Mouse (Mus musculus) brain, embryonic 14.5 days (tissue): Measurements from ENCODE around the gene Ptk6. TPM values are rescaled to one million over a fixed set of nuclear protein-coding genes. Genes with fewer than 3 reads are reported as not detected.

Source experiments
- DNase-seq: peaks from one replicate; pipeline ENCODE4 v3.0.0-alpha.2; 2011; ENCODE audit warnings: low read depth
- CTCF ChIP-seq: fragments of 200-500 bp; IDR thresholded peaks from 2 replicates; pipeline ENCODE4 v1.5.1; 2012; ENCODE audit warnings: inconsistent platforms, mild to moderate bottlenecking, moderate library complexity, borderline replicate concordance; ENCODE audit not compliant: insufficient read depth, insufficient read length; ENCODE audit errors: extremely low read depth
- POLR2A ChIP-seq: fragments of 200-500 bp; IDR thresholded peaks from 2 replicates; pipeline ENCODE4 v1.6.1; 2012; ENCODE audit warnings: mild to moderate bottlenecking, inconsistent platforms, borderline replicate concordance; ENCODE audit not compliant: poor library complexity, insufficient read depth, insufficient read length, severe bottlenecking; ENCODE audit errors: extremely low read depth
- polyA plus RNA-seq: library from polyadenylated mRNA; depleted of rRNA; stranded (reverse); fragments of >200 nt; gene quantifications from 2 replicates; pipeline ENCODE4 v1.2.3, GENCODE M21; 2012; rRNA removed

Ptk6 gene
- 0.04 and 0.05 TPM in 2 replicates for polyA plus RNA-seq

DNA sequence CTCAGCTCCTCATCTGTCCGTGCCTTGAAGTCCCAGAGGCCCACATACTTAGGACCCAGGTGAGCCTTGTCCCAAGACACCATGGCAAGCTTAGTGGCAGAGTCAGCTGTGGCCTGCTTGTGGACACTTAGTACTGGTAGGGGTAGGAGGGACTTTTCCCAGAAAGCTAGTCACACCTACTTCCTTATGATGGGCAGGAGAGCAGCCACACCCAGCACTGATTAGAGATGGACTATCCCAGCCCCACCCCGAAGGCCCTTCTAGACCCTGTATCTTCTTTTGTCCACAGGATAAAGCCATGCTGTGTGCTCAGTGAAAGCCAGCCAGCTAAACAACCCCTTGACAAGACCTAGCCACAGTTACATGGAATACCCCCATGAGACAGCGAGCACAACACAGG is at the start of gene Ptk6:
Gene Ptk6 (minus strand): TSS at position 368 of the 400 bp plus-strand sequence.
- no peak for DNase-seq
- no peak for TF ChIP-seq CTCF
- no peak for TF ChIP-seq POLR2A

DNA sequence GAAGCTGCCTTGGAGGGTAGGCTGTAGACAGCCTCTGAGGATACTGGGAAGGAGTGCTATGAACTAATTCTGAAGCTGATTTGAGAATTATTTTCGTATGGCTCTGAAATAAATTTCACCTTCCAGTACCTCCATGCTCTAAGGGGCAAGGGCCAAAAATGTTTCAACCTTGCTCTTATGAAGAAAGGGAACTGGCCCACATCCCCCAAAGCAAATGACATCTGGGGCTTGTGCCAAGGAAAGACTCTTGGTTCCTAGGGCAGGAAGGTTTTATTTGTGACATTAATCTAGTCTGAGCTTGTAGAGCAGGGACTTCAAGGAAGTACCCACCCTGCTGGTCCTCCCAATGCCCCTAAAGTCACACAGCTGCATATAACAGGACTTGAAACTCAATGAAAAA is 49.3 kb upstream of the Ptk6 start:
- DNase-seq, result no peak
- TF ChIP-seq POLR2A (no peak), CTCF (no peak)

DNA sequence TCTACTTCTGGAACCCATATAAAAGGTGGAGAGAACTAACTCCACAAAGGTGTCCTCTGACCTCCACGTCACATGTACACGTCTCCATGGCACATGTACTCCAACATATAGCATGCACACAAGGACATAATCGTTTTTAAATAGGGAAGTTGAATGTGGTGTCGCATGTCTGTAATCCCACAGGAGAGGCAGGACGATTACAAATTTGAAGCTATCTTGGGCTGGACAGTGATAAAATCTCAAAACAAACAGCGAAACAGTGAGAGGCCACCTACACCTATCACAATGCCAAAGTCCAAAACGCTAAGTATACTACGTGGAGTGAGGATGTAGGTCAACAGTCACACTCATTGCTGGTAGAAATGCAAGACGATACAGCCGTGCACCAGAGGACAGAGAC is 46.6 kb upstream of the Ptk6 start:
- no peak for DNase-seq
- TF ChIP-seq CTCF, result no peak
- TF ChIP-seq POLR2A, result no peak

DNA sequence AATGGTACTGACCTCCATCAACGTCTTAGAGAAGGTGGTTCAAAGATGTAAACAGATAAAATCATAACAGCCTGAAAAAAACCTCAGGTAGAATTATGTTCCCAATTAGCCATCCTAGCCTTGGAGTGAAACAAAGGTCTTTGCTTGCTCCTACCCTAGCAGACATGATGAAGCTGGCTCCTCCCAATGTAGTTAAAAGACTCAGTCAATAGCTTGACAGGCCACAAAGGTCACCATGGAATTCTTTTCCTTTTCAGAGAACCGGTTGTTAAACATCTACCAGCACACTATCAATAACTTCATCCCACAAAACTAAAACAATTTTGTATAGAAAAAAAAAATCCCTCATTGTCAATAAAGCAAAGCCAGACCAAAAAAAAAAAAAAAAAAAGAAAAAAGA is 42.4 kb upstream of the Ptk6 start:
- no peak for DNase-seq

DNA sequence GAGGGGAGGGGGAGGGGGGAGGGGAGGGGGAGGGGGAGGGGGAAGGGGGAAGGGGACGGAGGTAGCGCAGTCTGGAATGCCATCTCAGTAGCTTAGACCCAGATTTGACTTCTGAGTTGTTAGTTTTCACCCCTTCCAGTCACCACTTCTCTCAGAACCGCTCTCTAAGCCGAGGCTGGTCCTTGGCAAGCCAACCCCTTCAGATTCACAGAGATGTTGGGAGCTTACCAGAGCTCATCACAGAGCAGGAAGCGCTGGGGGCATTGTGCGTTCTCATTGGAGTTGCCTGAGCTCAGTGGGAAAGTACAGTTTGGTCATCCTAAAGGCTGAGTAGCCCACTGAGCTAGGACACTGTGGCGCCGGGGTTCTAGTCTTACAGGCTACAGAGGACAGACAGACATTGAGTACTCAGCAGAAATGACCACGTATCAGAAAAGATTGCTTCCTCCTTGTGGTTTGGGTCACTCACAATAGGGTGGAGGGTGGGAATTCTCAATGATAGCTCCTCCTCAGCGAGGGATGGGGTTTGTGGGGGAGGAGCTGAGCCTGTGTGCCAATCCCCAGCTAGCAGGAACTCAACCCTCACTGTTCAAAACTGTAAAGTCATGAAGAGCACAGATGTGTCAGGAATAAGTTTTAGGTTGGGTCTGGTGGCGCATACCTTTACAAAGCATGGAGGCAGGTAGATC is 41.3 kb upstream of the Ptk6 start:
- no peak for DNase-seq
- TF ChIP-seq CTCF (no peak), POLR2A (no peak)

More for the DNA sequence above, 42.4 kb upstream of the Ptk6 start:
- no peak for TF ChIP-seq POLR2A
- TF ChIP-seq CTCF, result no peak

DNA sequence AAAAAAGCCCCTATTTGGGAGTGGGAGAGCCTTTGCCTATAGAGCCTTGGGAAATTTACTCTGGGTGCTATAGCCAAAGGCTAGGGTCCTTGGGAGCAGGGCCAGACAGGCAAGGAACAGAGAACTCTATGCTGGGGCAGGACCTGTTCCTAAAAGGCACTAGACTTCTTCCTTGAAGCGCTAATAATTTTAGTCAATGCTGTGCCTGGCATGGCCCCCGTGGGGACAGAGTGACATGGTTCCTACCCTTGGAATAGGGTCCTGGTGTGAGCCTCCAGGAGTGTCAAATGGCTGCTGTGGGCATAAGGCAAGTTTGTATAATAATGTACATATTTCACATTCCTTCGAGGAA is 39.7 kb upstream of the Ptk6 start:
- no peak for TF ChIP-seq CTCF
- no peak for TF ChIP-seq POLR2A
- DNase-seq, result no peak

DNA sequence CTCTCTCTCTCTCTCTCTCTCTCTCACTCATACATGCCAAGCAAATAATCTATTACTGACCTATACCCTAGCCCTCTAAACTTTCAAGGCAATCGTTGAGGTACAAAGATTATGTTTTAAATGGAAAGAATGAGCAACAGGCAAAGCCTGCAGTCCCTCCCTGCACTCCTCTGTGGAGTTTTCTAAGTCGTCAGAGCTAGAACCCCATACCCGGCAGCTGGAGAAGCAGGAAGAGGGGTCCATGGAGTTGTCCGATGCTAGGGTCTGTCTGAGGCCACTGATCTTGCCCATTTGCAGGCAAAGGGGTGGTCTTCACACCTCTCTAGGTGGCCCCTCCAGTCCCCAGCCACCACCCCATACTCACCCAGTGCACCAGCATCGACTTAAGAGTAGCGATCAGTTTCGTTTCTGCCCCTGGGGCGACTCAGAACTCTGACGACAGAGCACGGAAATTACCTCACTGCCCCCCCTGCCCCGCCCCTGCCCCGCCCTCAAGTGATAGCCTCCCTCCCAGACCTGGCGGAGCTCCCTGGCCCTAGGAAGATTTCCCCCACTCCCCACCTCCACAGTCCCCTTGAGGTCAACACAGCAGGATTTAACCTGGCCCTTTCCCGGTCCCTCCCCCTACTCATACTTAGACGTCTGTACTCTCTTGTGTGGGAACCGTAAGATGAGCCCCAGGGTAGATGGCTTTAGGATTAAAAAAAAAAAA is 39.2 kb upstream of the Ptk6 start, which contains the start of gene Helz2:
Gene Helz2 (minus strand): TSS at position 426 of the 712 bp plus-strand sequence.
- no peak for DNase-seq
- TF ChIP-seq CTCF (no peak), POLR2A (no peak)

DNA sequence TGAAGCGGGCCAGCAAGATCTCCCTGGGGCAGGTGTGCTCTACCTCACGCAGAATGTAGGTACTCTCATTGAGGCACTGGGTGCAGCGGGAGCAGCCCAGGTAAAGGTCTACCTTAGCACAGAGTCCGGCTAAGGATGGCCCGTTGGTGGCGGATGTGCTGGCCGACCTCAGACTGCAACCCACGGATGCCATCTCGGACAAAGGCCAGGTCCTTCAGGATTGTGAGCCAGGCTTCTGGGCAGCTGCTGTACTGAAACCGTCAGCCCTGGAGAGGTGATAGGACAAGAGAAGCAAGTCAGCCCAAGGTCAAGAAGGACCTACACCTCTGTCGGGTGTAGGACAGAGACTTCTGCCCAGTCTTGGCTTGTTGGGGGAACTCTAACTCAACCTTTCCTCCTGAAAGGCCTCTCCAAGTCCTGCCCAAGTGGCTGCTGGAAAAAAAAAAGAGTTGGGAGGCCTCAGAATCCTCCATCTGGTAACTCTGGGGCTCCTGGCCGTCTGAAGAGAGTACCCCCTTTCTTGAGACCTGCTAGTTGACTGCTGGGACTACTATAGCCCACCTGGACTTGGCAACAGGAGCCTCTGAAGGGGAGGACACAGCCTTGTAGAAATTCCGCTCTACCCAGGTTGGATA is 38.3 kb upstream of the Ptk6 start:
- no peak for DNase-seq
- no peak for TF ChIP-seq POLR2A
- TF ChIP-seq CTCF, result no peak

DNA sequence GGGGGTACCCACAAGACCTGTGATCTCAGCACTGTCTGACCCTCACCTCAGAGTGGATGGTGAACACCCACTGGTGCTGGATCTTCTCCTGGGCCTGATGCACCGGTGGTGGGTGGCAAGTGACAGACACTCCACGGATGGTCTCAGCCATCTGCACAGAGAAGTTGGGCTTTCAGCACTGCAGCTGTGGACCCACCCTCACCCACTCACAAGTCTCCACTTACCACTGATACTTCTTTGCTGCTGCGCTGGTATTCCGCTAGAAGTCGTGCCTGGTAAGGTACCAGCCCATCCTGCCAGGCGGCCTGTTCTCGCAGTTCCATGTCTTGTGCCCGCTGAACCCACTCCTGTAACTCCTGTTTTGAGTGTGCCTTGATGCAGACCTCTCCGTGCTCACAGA is 36.7 kb upstream of the Ptk6 start:
- no peak for TF ChIP-seq POLR2A
- TF ChIP-seq CTCF, result no peak
- DNase-seq, result no peak

DNA sequence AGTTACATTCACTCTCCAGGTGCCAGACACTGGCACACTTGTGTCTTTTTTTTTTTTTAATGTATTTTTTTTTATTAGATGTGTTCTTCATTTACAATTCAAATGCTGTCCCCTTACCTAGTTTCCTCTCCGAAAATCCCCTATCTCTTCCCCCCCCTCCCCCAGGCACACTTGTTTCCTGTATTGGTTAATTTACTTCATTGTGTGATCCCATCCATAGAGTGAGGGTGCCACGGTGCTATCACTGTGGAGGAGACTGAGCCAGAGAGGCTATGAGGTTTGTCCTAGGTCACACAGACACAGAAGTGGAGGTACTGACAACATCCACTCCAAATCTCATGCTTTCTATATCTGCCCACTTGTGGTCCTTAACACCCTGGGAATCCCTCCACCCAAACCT is 36.3 kb upstream of the Ptk6 start:
- no peak for TF ChIP-seq POLR2A
- TF ChIP-seq CTCF, result no peak
- no peak for DNase-seq

DNA sequence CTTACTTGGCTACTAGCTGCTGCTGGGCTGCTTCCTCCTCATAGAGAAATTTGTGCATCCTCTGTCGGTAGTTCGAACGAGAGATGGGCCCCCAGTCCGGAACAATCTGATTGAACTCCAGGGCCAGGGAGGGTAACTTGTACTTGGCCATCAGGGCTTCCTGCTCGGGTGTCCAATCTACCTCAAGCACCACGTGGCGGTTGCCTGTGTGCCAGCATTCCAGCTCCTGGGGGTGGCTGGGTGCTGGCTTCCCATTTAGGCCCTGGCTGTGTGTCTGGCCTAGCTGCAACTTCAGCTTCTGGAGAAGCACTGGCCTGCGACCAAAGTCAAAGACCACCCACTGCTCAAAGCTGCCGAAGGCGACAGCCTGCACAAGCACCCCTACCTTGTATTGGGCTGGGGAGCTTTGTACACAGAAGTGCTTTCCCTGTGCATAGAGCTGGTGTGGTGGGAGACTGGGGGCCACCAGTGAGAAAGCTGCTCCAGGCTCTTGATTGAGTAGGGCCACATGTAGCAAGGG is 35.6 kb upstream of the Ptk6 start:
- TF ChIP-seq CTCF (no peak), POLR2A (no peak)
- DNase-seq, result no peak
